Comparison of ENCODE assay signal across 21 mouse cellular contexts in the genomic region with DNA sequence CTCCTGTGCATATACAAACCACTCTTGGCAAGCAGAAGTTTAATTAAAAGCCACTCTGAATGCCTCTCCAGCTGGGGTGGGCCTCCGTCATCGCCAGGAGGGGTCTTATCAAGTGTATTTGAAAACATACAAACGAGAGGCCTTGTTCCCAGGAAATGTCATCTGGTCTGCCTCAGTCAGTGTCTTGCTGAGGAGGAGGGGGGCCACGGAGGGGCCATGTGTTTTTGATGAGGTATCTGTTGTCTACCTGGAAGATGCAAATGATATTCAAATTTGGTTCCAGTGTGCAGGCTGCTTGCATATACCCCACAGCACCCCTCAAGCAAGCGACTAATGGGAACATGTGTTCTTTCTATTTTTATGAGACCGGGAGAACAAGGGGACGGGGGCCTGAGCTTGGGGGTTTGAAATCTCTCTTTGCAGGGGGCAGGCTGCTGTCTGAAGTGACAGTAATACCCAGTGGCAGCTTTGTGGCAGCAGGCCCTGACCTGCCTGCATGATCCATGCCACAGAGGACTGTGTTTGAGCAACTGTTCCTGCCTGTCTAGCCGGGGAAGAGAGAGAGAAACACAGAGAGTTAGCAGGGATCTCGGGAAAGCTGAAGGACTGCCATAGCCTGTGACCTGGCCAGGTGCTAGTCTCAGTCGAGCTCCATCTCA.
DNase-seq lines count a peak whose midpoint lies in the region; ATAC-seq and TF ChIP-seq lines count a peak whose summit lies in the region.
"Had no signal": no experiment of that assay in that cellular context is flagged by ENCODE, and none has a peak within 500 bp of the region (broad histone marks: within the 10 kb centered on the region; RNA-seq: fewer than 3 reads in every experiment).

No protein-coding gene starts in this region.

- no peak overlapping the region for H3K9ac ChIP-seq in forebrain, embryonic 14.5 days (ENCODE audit: low read length)
- H3K9ac ChIP-seq in forebrain, embryonic 11.5 days (ENCODE audit: low read length) = no peak overlapping the region
- no peak overlapping the region for H3K9ac ChIP-seq in limb, embryonic 13.5 days
- H3K9ac ChIP-seq: forebrain, postnatal 0 days; hindbrain, embryonic 15.5 days; liver, postnatal 0 days had no signal

- no peak for TF ChIP-seq CTCF in left cerebral cortex, adult 2 months (IDR thresholded peaks at IDR 0.05)

- H3K4me2 ChIP-seq in forebrain, embryonic 14.5 days (ENCODE audit: low read length) = no peak overlapping the region
- H3K4me2 ChIP-seq in forebrain, embryonic 11.5 days (ENCODE audit: low read depth, low read length, severe bottlenecking) = no peak overlapping the region
- H3K4me2 ChIP-seq in limb, embryonic 13.5 days (replicated peaks) = no peak overlapping the region
- H3K4me2 ChIP-seq: hindbrain, embryonic 15.5 days had no signal

- peak; percentile 20; the same call in 1 of the 2 replicates for ATAC-seq in forebrain, embryonic 14.5 days
- ATAC-seq in forebrain, embryonic 11.5 days (replicated peaks; ENCODE audit: low FRiP score) = no peak
- peak; percentile 57 for ATAC-seq in limb, embryonic 13.5 days (ENCODE audit: low FRiP score, low read depth)
- ATAC-seq: forebrain, postnatal 0 days; liver, postnatal 0 days had no signal

- no peak overlapping the region for H3K27ac ChIP-seq in forebrain, embryonic 14.5 days (ENCODE audit: low read depth, low read length)
- no peak overlapping the region for H3K27ac ChIP-seq in forebrain, embryonic 11.5 days (ENCODE audit: low read depth, low read length)
- H3K27ac ChIP-seq in left cerebral cortex, adult 2 months = no peak overlapping the region
- no peak overlapping the region for H3K27ac ChIP-seq in limb, embryonic 13.5 days
- H3K27ac ChIP-seq: hindbrain, embryonic 15.5 days; kidney, postnatal 0 days had no signal

- H3K9me3 ChIP-seq in forebrain, embryonic 14.5 days (replicated peaks; ENCODE audit: control insufficient read depth, low read length) = no peaks in the 10 kb centered on the region
- H3K9me3 ChIP-seq in forebrain, embryonic 11.5 days (ENCODE audit: control insufficient read depth, low read length) = no peaks in the 10 kb centered on the region
- no peaks in the 10 kb centered on the region for H3K9me3 ChIP-seq in limb, embryonic 13.5 days
- H3K9me3 ChIP-seq: hindbrain, embryonic 15.5 days had no signal

- H3K27me3 ChIP-seq in forebrain, embryonic 14.5 days (replicated peaks; ENCODE audit: control insufficient read depth, insufficient read depth, low read length) = no peaks in the 10 kb centered on the region
- no peaks in the 10 kb centered on the region for H3K27me3 ChIP-seq in forebrain, embryonic 11.5 days (ENCODE audit: control insufficient read depth, insufficient read depth, low read length)
- no peaks in the 10 kb centered on the region for H3K27me3 ChIP-seq in limb, embryonic 13.5 days
- H3K27me3 ChIP-seq: megakaryocyte, embryonic 14.5 days had no signal

- intact Hi-C loops in left cerebral cortex, postnatal 4 days (cut with DNase I) = no loop called here
- intact Hi-C loops in left cerebral cortex, adult 2 months (cut with DNase I) = no loop called here

- peak; percentile 46 for DNase-seq in forebrain, embryonic 14.5 days (ENCODE audit: low spot score)
- no peak for DNase-seq in forebrain, embryonic 11.5 days (ENCODE audit: low spot score)
- peak; percentile 49 for DNase-seq in left cerebral cortex, postnatal 4 days
- DNase-seq in left cerebral cortex, adult 2 months (ENCODE audit: extremely low spot score in 1 of 2, low spot score in 2 of 2) = no peak
- DNase-seq in retina, embryonic 14.5 days (ENCODE audit: low spot score) = peak; percentile 45
- no peak for DNase-seq in heart, postnatal 4 days
- no peak for DNase-seq in thymus, postnatal 0 days (ENCODE audit: low spot score)
- DNase-seq: B cell, adult 2 months; cerebellum, adult 8-10 months; forebrain, postnatal 0 days; gastrocnemius, postnatal 36 days; kidney, adult 18-20 months; liver, postnatal 0 days; right cerebral cortex, postnatal 14 days; thymus, postnatal 14 days had no signal

- no peaks in the 10 kb centered on the region for H3K36me3 ChIP-seq in forebrain, embryonic 14.5 days (ENCODE audit: control insufficient read depth, insufficient read depth, low read length)
- no peaks in the 10 kb centered on the region for H3K36me3 ChIP-seq in forebrain, embryonic 11.5 days (ENCODE audit: control insufficient read depth, insufficient read depth, low read length)
- no peaks in the 10 kb centered on the region for H3K36me3 ChIP-seq in limb, embryonic 13.5 days
- H3K36me3 ChIP-seq: hindbrain, embryonic 15.5 days had no signal

- H3K4me3 ChIP-seq in forebrain, embryonic 14.5 days (ENCODE audit: low read depth, low read length) = no peak overlapping the region
- no peak overlapping the region for H3K4me3 ChIP-seq in forebrain, embryonic 11.5 days (ENCODE audit: low read depth, low read length)
- H3K4me3 ChIP-seq in left cerebral cortex, adult 2 months = no peak overlapping the region
- H3K4me3 ChIP-seq in limb, embryonic 13.5 days = no peak overlapping the region
- H3K4me3 ChIP-seq: erythroblast, embryonic 14.5 days; hindbrain, embryonic 15.5 days; megakaryocyte, embryonic 14.5 days; myocyte had no signal

- H3K4me1 ChIP-seq in forebrain, embryonic 14.5 days (ENCODE audit: control insufficient read depth, insufficient read depth, low read length) = peaks cover 6% of the 10 kb centered on the region
- H3K4me1 ChIP-seq in forebrain, embryonic 11.5 days (replicated peaks; ENCODE audit: control insufficient read depth, insufficient read depth, low read length) = 0 out of 2 replicates have a peak, but pooled peaks cover 2% of the 10 kb centered on the region
- peaks cover 11% of the 10 kb centered on the region for H3K4me1 ChIP-seq in limb, embryonic 13.5 days
- H3K4me1 ChIP-seq: megakaryocyte, embryonic 14.5 days had no signal

- 29% methylated on average over 10 of the region's 10 CpGs for WGBS in forebrain, embryonic 14.5 days
- 62% methylated on average over 10 of the region's 10 CpGs for WGBS in forebrain, embryonic 11.5 days
- WGBS in limb, embryonic 13.5 days = 19% methylated on average over 10 of the region's 10 CpGs

Comparison
In these comparisons a context has a peak if more than half of its experiments do, and no peak if none do; other contexts are left out.
1. DNase-seq: peak in forebrain, embryonic 14.5 days (single experiment), left cerebral cortex, postnatal 4 days (single experiment) and retina, embryonic 14.5 days (single experiment); none in forebrain, embryonic 11.5 days (single experiment), left cerebral cortex, adult 2 months (0 of 2), heart, postnatal 4 days (single experiment) and thymus, postnatal 0 days (single experiment).